Mouse (Mus musculus) bone marrow, adult 2 months (tissue): ENCODE measurements around the gene Bbs5.

Source experiments
- CTCF ChIP-seq: fragments of 200-500 bp; IDR thresholded peaks from 2 replicates; pipeline ENCODE4 v1.5.1; 2011; ENCODE audit warnings: low read length, control low read depth; ENCODE audit not compliant: control insufficient read depth, insufficient read depth
- POLR2A ChIP-seq: fragments of 200-500 bp; IDR thresholded peaks from 2 replicates; pipeline ENCODE4 v1.6.1; 2011; ENCODE audit warnings: low read depth, mild to moderate bottlenecking, control low read depth, low read length, borderline replicate concordance; ENCODE audit not compliant: control insufficient read depth

GRCm38 (mm10) chr2:69712981-69713625 is 66.1 kb downstream of the Bbs5 start, which contains the start of gene Fastkd1:
- TF ChIP-seq CTCF (no peak), POLR2A (no peak)
